Mouse (Mus musculus): Measurements from ENCODE around the gene Fgr.
A peak's percentile ranks its signal among the peaks of the same experiment; 100 is the strongest.
"Not testable (repeated sequence)": the region's sequence is repeated elsewhere in the genome, so short reads cannot be mapped to it uniquely, and the experiment has no call there.

Gene Fgr

DNA sequence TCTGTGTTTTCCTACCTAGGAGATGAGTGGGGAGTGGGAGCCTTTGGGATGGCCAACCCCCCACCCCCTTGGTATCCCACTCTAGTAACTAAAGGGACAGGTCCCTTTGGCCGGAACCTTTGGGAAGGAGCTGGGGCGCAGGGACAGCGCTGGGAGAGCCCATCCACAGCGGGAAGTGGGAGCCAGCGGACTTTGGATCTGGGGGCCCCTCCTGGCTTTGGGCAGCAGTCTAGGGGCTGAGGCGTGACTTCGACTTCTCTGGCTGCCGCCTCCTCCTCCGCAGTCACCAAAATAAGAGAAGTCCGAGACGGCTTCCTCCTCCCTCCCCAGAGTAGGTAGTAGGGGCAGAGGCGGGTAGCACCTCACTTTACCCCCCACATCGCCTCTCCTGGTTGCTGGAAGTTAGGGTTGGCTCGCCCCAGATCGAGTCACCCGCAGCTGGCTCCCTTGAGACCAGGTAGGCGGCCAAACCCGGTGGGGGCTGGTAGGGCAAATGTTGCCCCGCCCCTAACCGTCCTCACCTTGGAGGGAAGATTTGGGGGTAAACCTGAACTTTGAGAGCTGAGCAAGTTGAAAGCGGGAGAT, at the start of gene Fgr:
Fgr (plus strand) TSS at position 282 of the 585 bp plus-strand sequence.
- no peak for DNase-seq (ENCODE audit: low read depth, low spot score)

DNA sequence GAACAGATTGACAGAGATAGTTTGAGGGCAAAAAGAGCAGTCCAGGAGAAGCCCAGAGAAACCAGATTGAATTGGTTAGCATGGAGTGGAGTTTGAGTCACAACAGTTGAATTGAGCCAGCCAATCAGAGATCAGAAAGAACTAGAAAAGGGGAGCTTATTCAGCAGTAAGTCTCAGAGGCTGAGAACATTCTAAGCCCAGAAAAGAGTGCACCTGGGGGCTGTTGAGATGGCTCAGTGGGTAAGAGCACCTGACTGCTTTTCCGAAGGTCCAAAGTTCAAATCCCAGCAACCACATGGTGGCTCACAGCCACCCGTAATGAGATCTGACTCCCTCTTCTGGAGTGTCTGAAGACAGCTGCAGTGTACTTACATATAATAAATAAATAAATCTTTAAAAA, 47.4 kb upstream of the Fgr start:
- not testable (repeated sequence) for DNase-seq (ENCODE audit: low read depth, low spot score)

DNA sequence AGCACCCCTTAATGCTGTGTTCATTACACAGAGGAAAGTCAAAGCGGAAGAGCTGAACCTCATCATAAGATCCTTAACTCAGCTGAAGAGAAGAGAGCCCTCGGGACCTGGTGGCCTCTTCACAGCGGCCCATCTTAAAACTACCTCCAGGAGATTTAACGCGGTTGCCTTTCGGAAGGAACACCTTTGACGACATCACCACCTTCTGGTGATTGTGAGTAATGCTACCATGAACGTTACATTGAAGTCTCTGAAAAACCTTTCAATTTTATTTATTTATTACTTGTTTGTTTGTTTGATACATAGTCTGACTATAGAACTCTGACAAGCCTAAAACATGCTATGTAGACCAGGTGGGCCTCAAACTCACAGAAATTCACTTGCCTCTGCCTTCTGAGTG, 43.1 kb upstream of the Fgr start:
- DNase-seq (ENCODE audit: low read depth, low spot score): no peak

DNA sequence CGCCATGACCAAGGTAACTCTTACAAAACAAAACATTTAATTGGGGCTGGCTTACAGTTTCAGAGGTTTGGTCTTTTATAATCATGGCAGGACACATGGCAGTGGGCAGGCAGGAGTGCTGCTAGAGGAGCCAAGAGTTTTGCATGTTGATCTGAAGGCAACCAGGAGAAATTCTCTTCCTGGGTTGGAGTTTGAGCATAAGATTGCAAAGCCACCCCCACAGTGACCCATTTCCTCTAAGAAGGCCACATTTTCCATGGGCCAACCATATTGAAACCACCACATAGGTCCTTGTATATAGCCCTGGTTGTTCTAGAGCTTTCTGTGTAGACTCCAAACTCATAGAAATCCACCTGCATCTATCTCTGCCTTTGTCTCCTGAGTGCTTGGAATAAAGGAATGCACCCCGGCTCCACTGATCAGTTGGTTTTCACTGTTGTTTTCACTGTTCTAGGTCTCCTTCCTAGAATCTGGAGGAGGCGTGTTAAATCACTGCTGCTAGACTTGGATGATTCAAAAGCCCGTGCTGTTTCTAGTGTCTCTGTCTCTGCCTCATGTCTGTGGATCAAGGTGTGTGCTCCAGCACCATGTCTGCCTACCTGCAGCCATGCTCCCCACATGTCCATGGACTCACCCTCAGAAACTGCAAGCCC, 41.0 kb upstream of the Fgr start:
- DNase-seq (ENCODE audit: low read depth, low spot score): no peak

DNA sequence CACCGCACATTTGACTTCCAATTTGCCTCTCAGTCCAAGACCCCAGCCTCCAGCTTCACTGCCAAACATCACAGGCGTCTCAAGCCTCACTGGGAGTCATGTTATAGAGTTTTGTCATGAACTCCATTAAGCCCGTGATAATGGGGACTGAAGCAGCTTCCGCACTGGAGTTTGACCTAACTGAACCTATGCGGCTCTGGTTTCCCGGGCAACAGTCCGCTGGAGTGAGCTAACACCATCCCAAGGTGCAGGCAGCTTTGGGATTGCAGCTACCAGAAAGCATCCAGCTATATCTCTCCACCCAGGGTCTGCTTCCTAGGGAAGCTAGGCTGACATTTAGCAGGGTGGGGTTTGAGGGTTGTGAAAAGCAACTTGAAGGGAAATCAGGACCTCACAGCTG, 39.3 kb upstream of the Fgr start:
- no peak for DNase-seq (ENCODE audit: low read depth, low spot score)

DNA sequence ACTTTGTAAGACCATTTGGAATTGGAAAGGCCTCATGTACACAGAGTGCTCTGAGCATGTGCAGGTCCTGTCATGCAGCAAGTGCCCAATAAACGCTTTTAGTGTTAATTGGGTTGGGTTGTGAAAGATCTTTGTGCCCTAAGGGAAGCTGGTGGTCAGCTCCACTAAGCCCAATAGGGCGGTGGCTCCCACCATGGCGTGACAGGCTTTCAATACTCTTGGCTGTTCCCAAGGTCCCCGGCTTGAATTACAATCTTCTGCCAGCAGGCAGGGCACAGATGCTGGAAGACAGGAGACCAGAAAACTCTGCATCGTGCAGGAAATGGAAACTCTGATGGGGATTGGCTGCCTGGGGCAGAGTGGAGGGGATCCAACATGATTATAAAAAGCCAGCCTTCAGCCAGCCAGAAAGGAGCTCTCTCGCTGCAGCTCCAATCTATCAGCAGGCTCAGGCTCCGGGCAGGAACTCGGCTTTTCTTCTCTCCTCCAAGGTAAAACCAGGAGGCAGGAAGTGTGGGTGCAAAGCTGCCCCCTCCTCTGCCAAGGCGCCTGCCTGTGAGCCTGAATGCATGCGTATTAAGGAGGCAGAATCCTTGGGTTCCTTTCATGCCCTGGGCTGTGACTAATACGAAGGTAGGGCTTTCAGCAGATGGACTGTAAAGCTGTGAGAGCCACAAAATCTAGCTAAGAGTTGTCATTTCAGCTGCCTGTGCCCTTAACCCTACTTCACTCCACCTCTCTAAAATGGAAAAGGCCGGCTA, 35.5 kb upstream of the Fgr start:
- DNase-seq (ENCODE audit: low read depth, low spot score): no peak

DNA sequence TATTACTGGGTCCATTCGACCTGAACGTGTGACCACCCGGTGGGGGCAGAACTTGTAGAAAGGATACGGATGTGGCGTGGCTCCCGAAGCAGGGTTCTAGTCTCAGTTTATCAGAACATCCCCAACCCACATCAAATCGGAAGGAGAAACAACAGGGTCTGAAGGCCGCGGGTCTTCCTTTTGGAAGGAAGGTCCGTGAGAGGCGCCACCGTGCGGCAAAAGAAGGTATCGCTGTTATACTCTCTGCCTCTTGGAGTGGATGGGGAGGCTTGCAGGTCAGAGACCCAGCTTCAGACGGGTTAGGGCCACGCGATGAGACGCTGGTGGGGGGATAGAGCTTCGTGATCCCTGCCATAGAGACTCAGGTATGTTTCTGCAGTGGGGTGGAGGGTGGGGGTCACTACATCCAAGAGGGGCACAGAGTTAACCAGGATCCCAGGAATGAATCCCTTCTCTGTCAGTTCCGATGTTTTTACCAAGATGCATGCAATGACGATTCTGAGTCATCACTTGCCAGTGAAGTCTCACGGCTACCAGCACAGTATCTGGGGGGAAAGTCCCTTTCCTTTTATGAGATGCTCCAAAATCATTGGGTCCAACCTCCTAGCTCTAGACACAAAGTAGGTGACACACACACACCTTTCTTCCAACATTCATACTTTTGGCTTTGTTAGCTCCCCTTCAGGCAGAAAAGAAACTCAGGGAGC, 34.3 kb upstream of the Fgr start:
- DNase-seq (ENCODE audit: low read depth, low spot score): peak; percentile 63

DNA sequence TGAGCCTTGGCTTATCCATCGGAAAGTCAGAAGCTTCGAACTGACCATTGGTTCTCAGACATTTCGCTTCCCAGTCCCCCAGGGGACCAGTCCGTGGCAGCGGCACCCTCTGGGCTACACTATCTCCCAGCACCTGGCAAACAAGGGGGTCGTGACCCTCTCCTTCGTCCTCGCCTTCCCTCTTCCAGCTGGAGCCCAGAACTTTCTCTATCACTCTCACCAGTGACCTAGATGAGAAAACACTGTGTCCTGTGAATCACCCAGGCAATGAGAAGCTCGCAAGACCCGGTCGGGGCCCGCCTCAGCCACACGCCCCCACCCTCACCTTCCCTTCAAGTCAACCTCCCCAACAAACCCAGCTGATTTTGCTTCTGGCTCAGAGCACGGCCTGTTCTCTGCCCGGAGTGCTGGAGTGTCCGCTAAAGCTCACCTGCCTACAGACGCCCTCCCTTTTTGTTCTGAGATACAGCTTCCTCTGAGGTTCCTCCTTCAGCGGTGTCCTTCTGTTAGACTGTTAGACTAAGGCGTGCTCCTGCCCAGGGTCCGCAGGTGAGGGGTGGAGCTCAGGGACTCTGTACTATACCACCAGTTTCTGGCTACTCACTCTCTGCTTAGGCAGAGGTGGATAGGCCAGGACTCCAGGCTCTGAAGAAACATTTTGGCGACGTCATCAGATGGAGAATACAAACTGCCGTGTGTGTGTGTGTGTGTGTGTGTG, 32.7 kb upstream of the Fgr start:
- DNase-seq (ENCODE audit: low read depth, low spot score): no peak

DNA sequence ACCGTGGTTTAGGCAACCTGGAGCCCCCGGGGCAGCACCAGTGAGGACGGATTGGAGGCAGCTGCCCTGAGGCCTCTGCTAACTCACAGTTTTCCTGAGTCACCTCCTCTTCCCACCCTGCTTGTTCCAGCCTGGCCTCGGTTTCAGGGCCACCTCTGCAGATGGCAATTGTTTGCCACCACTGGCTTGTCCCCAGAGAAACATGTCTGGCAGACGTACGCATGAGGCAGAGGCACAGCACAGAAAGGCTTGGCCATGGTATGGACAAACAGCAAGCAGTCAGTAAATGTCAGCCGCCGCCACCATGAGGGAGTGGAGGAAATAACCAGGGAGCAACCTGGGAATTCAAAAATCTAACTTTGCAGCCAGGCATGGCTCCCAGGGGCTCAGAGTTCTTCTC, 30.8 kb upstream of the Fgr start:
- DNase-seq (ENCODE audit: low read depth, low spot score): no peak

DNA sequence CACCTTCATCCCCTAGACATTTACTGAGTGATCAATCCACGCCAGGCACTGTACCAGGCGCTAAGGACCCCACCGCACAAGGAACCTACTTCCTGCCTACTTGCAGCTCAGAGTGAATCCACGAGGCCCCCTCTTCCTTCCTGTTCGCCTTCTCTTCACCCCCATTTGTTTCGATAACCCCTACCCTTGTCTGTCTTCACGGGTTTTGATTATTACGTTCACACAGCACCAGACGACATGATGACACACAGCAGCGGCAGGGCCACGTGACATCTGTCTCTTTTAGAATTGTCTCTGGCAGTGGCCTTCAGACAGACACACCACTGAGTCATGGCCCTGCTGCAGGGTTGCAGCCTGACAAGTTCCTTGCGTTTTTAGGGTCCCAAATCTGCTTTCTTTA, 29.8 kb upstream of the Fgr start:
- no peak for DNase-seq (ENCODE audit: low read depth, low spot score)

DNA sequence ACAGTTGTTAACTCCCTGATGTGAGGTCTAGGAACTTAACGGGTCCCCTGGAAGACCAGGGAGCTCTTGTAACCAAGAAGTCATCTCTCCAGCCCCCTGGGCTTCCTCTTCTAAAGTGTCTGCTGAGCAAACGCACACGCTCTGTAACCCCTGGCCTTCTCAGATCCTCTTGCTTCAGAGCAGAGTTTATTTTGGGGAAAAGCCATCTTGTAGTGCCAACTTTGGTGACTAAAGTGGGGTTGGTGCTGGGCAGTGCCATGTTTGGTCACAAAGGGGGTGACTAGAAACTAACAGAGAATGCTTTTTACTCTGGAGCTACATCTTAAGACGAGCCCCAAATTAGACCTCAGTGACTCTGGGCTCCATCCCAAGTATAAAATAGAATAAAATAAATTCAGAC, 29.1 kb upstream of the Fgr start:
- no peak for DNase-seq (ENCODE audit: low read depth, low spot score)

DNA sequence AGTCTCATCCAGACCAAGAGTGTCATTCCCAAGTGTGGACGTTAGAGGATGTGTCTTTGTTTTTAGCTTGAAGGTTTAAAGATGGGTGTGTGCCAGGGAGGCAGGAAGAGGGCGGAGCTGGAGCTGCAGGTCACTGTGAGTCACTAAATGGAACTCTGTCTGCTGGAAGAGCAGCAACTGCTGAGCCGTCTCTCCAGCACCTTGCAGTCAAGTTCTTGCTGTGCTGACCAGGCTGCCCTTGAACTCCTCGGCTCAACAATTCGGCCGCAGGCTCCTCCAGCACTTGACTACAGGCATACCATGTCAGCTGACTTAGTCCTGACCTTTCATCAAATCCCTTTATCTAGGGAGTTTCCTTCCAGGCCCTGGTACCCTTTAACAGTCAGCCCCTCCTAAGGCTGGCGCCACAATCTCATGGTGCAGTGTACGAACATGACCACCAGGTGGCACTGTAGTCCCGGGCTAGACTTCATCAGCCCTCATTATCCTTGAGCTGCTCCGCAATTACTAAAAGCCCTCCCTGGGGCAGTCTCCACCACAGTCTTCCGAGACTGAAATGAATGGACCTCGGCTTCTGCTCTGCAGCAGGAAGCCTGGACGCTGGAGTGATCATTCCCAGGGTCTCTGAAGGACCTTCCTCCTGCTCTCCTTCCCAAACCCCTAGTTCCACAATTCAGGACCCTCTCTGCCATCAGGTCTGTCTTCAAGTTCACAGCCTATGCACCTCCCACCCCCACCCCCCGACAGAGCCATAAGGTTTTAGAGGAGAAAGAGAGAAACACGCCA, 28.4 kb upstream of the Fgr start:
- peak; percentile 79 for DNase-seq (ENCODE audit: low read depth, low spot score)

DNA sequence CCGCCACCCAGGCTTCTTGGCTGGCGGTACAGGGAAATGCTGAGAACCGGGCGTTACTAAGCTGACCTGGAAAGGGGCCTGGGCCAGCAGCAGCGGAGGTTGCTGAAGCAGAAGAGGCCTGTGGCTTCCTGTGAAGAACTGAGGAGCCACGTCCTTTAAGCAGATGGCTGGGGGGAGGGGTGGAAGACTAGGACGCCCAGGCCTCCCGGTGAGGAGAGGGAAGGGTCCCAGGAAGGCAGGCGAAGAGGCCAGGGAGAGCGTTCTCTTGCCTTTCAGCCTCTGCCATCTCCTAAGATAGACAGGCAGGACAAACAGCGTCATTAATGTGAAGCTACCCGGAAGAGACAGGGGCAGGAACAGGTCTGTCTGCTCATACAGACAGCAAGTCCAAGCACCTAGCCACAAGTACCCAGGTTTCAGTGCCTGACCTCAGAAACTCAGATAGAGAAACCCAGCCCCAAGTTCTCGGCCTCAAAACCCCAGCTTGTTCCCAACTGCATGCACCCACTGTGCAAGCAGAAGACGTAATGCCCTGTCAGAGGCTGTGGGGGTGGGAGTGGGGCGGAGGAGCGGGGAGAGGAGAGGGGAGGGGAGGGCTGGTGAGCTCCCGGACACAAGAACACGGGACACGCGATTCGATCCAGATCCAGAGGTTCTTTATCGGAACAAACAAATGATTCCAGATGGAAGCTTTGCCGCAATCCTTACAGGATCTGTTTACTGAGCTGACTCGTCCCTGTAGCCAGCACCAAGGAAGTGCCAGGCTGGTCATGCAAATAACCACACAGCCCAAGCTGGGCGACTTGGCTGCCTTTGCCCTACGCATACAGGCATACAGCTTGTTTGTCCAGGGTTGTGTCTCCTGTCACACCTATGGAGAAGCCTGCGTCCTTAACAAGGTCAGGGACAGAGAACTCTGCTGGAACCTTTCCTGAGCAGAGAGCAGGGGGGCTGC, 27.6 kb upstream of the Fgr start:
- no peak for DNase-seq (ENCODE audit: low read depth, low spot score)

DNA sequence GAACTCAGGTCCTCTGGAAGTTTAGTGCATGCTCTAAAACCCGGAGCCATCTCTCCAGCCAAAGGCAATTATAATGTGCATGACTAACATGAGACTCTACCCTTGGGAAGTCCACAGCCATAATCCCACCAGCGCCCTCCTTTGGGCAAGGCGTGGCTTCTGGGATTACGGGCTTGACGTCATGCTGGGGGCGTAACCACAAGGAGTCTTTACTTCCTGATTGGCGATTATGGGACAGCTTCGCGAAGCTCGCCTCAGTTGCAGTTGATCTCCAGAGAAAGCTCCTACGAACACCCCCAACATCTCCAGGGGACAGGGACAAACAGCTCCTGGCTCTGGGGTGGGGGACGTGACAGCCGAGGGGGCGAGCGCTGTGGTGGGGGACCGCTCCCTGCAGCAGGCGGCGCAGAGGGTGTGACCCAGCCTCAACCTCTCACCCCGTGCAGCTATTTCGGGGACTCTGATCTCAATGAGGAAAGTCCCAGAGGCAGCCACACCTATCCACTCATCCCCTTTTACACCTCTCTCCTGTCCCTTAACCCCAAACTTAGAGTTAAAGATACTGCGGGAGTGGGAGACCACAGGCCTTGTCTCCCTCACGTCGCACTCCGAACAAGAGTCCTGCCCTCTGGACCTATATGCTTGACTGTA, 23.9 kb upstream of the Fgr start:
- DNase-seq (ENCODE audit: low read depth, low spot score): no peak

DNA sequence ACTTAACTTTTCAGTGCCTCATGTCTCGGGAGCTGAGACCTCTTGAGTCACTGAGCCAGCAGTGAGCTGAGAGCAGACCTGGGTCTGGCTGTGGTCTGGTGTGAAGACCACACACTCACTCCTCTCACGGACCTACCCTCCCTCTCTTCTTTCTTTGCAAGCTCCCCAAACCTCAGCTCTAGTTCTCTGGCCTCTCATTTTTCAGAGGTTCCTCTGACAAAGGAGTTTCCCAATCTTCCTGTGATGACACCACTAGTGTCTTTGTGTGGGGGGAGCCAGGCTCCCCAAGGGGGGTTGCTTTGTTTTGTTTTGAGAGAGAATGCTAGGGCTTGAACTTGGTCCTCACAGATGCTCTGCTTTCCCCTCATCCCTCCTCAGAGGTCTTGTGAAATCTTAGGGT, 22.9 kb upstream of the Fgr start:
- DNase-seq (ENCODE audit: low read depth, low spot score): no peak

DNA sequence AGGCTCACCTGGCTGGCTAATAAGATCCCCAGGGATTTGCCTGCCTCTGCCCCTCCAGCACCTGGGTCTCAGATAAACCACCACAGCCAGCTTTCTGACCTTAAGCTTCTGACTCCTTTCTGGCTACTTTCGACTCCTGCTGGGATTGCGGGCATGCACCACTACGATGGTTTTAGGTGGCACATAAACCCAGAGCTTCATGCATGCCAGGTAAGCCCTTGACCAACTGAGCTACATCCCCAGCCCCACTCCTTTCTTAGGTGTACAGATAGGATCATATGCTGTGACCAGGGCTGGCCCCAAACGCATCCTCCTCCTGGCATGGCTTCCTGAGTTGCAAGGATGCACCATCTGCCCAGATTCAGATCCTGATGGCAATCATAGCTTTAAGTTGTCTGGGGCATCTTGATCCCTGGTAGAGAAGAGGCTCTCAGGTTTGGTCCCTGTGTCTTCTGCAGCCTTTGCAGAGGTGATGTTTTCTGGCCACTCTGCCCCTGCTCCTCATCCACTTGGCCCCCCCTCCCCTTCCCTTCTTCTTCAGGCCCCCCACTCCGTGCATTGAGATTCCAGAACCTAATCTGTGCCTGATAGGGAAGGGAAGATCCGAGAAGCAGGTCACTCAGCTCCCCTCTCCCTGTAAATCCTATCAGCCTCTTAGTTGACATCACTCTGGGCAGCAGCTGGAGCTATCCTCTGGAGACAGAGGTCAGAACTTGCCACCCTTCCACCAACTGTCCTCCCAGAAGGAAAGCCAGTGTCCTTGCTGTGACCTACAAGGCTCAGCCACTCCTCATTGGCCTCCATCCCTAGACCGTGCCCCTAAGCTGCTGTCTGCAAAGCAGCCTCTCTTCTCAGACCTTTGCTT, 19.1 kb upstream of the Fgr start:
- DNase-seq (ENCODE audit: low read depth, low spot score): no peak

DNA sequence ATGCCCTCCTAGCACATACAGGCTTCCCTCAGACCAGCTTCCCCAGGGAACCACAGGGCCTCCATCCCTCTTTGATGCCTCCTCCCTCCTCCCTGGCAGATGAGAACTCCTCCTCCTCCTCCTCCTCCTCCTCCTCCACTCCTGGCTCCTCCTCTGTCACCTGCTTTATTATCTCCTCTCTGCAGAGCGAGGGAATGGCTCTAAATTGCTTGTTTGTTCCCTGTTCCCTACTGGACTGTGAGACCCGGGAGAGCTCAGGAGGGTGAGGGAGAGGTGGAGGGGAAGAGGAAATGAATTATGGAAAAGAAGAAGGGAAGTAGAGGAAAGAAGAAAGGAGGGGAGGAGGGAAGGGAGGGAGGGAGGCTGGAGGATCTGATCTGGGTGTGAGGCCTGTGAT, 18.5 kb upstream of the Fgr start:
- no peak for DNase-seq (ENCODE audit: low read depth, low spot score)
